Comparison of ENCODE assay signal across 25 mouse cellular contexts in the genomic region with DNA sequence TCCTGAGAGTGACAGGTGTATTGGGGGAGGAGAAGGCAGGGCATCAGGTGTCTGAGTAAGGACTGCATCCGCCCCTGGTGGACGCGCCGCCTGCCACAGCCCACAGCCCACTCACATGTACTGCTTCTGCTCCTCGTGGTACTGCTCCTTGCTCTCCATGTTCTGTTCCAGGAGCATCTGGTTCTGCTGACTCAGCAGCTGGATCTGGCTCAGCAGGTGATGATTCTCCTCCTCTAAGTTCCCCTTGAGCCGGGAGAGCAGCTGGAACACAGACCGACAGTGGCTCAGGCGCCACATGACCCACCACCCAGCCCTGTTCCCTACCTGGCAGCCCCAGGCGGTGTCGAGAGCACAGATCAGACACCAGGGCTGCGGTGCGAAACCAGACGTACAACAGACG. TPM values are rescaled to one million over a fixed set of nuclear protein-coding genes. Genes with fewer than 3 reads are reported as not detected.
DNase-seq lines count a peak whose midpoint lies in the region; ATAC-seq and TF ChIP-seq lines count a peak whose summit lies in the region.
"Had no signal": no experiment of that assay in that cellular context is flagged by ENCODE, and none has a peak within 500 bp of the region (broad histone marks: within the 10 kb centered on the region; RNA-seq: fewer than 3 reads in every experiment).

No protein-coding gene starts in this region.

- ATAC-seq in heart, embryonic 12.5 days (ENCODE audit: insufficient number of reproducible peaks, low FRiP score), result no peak
- ATAC-seq: activated CD4-positive, CD25-positive, alpha-beta regulatory T cell, adult 4 months; CD4-positive, CD25-positive, alpha-beta regulatory T cell, adult 4 months; Patski had no signal

- TF ChIP-seq EP300 in CH12.LX (IDR thresholded peaks at IDR 0.05; ENCODE audit: low read length), result no peak
- TF ChIP-seq EP300 in MEL (IDR thresholded peaks at IDR 0.05; ENCODE audit: low read depth in 1 of 2, low read length in 2 of 2), result no peak

- TF ChIP-seq RAD21 in CH12.LX (IDR thresholded peaks at IDR 0.05; ENCODE audit: low read depth, low read length) (no peak), MEL (IDR thresholded peaks at IDR 0.05; ENCODE audit: low read depth, low read length) (no peak)

- H3K27ac ChIP-seq in CH12.LX (ENCODE audit: insufficient read depth, low read depth), result no peak overlapping the region
- H3K27ac ChIP-seq in ES-E14 (ENCODE audit: insufficient read depth, low read depth, low read length, poor library complexity, severe bottlenecking), result no peak overlapping the region
- H3K27ac ChIP-seq in MEL (ENCODE audit: control insufficient read depth, low read depth, low read length), result no peak overlapping the region
- H3K27ac ChIP-seq in heart, embryonic 12.5 days (ENCODE audit: poor library complexity, severe bottlenecking), result no peak overlapping the region

- no peak for DNase-seq in CH12.LX (ENCODE audit: extremely low read depth)
- no peak for DNase-seq in ES-E14 (ENCODE audit: low read depth, low spot score)
- DNase-seq in MEL (ENCODE audit: low read depth, low spot score), result no peak
- DNase-seq in R1 (ENCODE audit: low read depth, low spot score), result peak; percentile 22
- DNase-seq in urinary bladder, postnatal 4 days (ENCODE audit: low spot score in 2 of 2), result no peak
- no peak for DNase-seq in layer of hippocampus, postnatal 36 days
- DNase-seq in testis, postnatal 14 days (ENCODE audit: low spot score), result no peak
- DNase-seq: adrenal gland, adult 2 months; adrenal gland, adult 8-10 months; adrenal gland, postnatal 10 days; adrenal gland, postnatal 14 days; adrenal gland, postnatal 25 days; adrenal gland, postnatal 36 days; B cell, adult 2 months; cerebellum, adult 11 months; cerebellum, adult 11-12 months; cerebellum, adult 18-20 months; cerebellum, adult 2 months; cerebellum, adult 8-10 months; cerebellum, adult 9-10 months had no signal

- TF ChIP-seq CTCF in CH12.LX (conservative IDR thresholded peaks at IDR 0.05 in 1 of 2, IDR thresholded peaks at IDR 0.05 in 1 of 2; ENCODE audit: low read depth in 2 of 2, low read length in 2 of 2), result no peak
- no peak for TF ChIP-seq CTCF in MEL (IDR thresholded peaks at IDR 0.05 in 2 of 3, conservative IDR thresholded peaks at IDR 0.05 in 1 of 3; ENCODE audit: control insufficient read depth in 1 of 3, insufficient read depth in 1 of 3, low read depth in 2 of 3, low read length in 3 of 3, poor library complexity in 1 of 3, severe bottlenecking in 1 of 3)

- no peaks in the 10 kb centered on the region for H3K27me3 ChIP-seq in CH12.LX (replicated peaks)
- no peaks in the 10 kb centered on the region for H3K27me3 ChIP-seq in MEL (ENCODE audit: control insufficient read depth in 1 of 2, insufficient read depth in 2 of 2, low read length in 2 of 2)
- peaks cover 4% of the 10 kb centered on the region; the same call in 1 of the 2 replicates for H3K27me3 ChIP-seq in heart, embryonic 12.5 days (replicated peaks)
- H3K27me3 ChIP-seq: Patski had no signal

- H3K9ac ChIP-seq in CH12.LX (ENCODE audit: insufficient read depth, low read depth) (no peak overlapping the region), ES-E14 (ENCODE audit: insufficient read depth, low read depth, low read length, poor library complexity, severe bottlenecking) (no peak overlapping the region), MEL (ENCODE audit: control insufficient read depth, low read depth, low read length, poor library complexity, severe bottlenecking) (no peak overlapping the region)
- H3K9ac ChIP-seq in heart, embryonic 12.5 days, result no peak overlapping the region

- H3K9me3 ChIP-seq in CH12.LX (replicated peaks; ENCODE audit: low read length), result peaks cover 14% of the 10 kb centered on the region
- H3K9me3 ChIP-seq in ES-E14 (ENCODE audit: control insufficient read depth, insufficient read depth, low read depth, low read length), result no peaks in the 10 kb centered on the region
- H3K9me3 ChIP-seq in MEL (replicated peaks; ENCODE audit: insufficient read depth, low read length), result no peaks in the 10 kb centered on the region
- H3K9me3 ChIP-seq in heart, embryonic 12.5 days (replicated peaks), result no peaks in the 10 kb centered on the region
- H3K9me3 ChIP-seq: G1E had no signal

- in situ Hi-C loops in CH12.LX (cut with MboI; ENCODE audit: low pct_ligation_motif_present, low pct_unique_long_range_greater_than_20kb, low sequenced_read_pairs) (no loop called here), ES-E14 (cut with MboI; ENCODE audit: low sequenced_read_pairs in 2 of 2, unreplicated experiment in 2 of 2) (no loop called here)

- no peak overlapping the region for H3K4me3 ChIP-seq in CH12.LX (replicated peaks in 1 of 3; ENCODE audit: low read depth in 2 of 3, low read length in 2 of 3, poor library complexity in 1 of 3)
- no peak overlapping the region for H3K4me3 ChIP-seq in ES-E14 (ENCODE audit: insufficient read depth in 1 of 2, low read depth in 1 of 2, low read length in 2 of 2, poor library complexity in 1 of 2, severe bottlenecking in 1 of 2)
- no peak overlapping the region for H3K4me3 ChIP-seq in MEL (ENCODE audit: control insufficient read depth in 1 of 2, insufficient read depth in 1 of 2, low read depth in 2 of 2, low read length in 2 of 2)
- H3K4me3 ChIP-seq in heart, embryonic 12.5 days, result no peak overlapping the region

- no peak overlapping the region for H3K4me2 ChIP-seq in CH12.LX (ENCODE audit: insufficient read depth, low read depth, poor library complexity, severe bottlenecking)
- H3K4me2 ChIP-seq in heart, embryonic 12.5 days, result no peak overlapping the region

- H3K36me3 ChIP-seq in CH12.LX (replicated peaks in 1 of 2; ENCODE audit: control insufficient read depth in 1 of 2, insufficient read depth in 1 of 2, low read length in 1 of 2) (peaks cover 82 to 95% of the 10 kb centered on the region in 2 experiments), ES-E14 (ENCODE audit: control insufficient read depth, insufficient read depth, low read length, poor library complexity, severe bottlenecking) (peaks cover 64% of the 10 kb centered on the region), MEL (ENCODE audit: control insufficient read depth in 1 of 2, insufficient read depth in 2 of 2, low read length in 2 of 2) (peaks cover 0 to 1% of the 10 kb centered on the region in 2 experiments; a peak in 2 of 4 replicates)
- no peaks in the 10 kb centered on the region for H3K36me3 ChIP-seq in heart, embryonic 12.5 days

- dilution Hi-C loops in CH12.LX (cut with MboI; ENCODE audit: extremely low pct_ligation_motif_present, extremely low pct_unique_long_range_greater_than_20kb, low sequenced_read_pairs), result no loop called here

- H3K4me1 ChIP-seq in CH12.LX (ENCODE audit: control insufficient read depth in 1 of 2, insufficient read depth in 2 of 2), result peaks cover 5 to 33% of the 10 kb centered on the region in 2 experiments
- H3K4me1 ChIP-seq in ES-E14 (ENCODE audit: control insufficient read depth in 2 of 2, insufficient read depth in 2 of 2, low read length in 2 of 2, poor library complexity in 1 of 2), result 0 out of 4 replicates have a peak, but pooled peaks cover 0 to 2% of the 10 kb centered on the region in 2 experiments
- H3K4me1 ChIP-seq in MEL (ENCODE audit: control insufficient read depth in 1 of 2, insufficient read depth in 2 of 2, low read length in 2 of 2), result no peaks in the 10 kb centered on the region
- H3K4me1 ChIP-seq in heart, embryonic 12.5 days (replicated peaks), result no peaks in the 10 kb centered on the region; the same call in 1 of the 2 replicates

- TF ChIP-seq POLR2A in CH12.LX (IDR thresholded peaks at IDR 0.05; ENCODE audit: low read depth, low read length) (no peak), MEL (IDR thresholded peaks at IDR 0.05; ENCODE audit: control insufficient read depth in 1 of 2, insufficient read depth in 1 of 2, low read depth in 1 of 2, low read length in 2 of 2, poor library complexity in 1 of 2) (no peak)

- no peaks in the 10 kb centered on the region for H3K79me2 ChIP-seq in CH12.LX (replicated peaks; ENCODE audit: control insufficient read depth, extremely low read depth, insufficient read depth, poor library complexity, severe bottlenecking)
- H3K79me2 ChIP-seq in MEL (ENCODE audit: control insufficient read depth, insufficient read depth, low read length, poor library complexity), result no peaks in the 10 kb centered on the region

- 94% methylated on average over 14 of the region's 14 CpGs for WGBS in heart, embryonic 12.5 days

TF ChIP-seq in CH12.LX, 34 proteins besides CTCF, POLR2A, EP300 and RAD21:
- TF ChIP-seq POLR2AphosphoS2 (IDR thresholded peaks at IDR 0.05; ENCODE audit: low read depth, low read length) (no peak), MAFK (IDR thresholded peaks at IDR 0.05; ENCODE audit: insufficient replicate concordance, low read length) (peak; percentile 85), JUN (IDR thresholded peaks at IDR 0.05; ENCODE audit: insufficient read depth, low read depth, low read length) (no peak)
TF ChIP-seq in CH12.LX: peak in this region for 1.

TF ChIP-seq in ES-E14, 5 proteins besides CTCF, POLR2A, EP300 and RAD21:
- TF ChIP-seq HCFC1 (IDR thresholded peaks at IDR 0.05; ENCODE audit: borderline replicate concordance, insufficient read depth, low read length) (no peak), MAFK (IDR thresholded peaks at IDR 0.05; ENCODE audit: insufficient read depth, low read depth, low read length) (peak; percentile 93), ZNF384 (IDR thresholded peaks at IDR 0.05; ENCODE audit: low read depth, low read length) (no peak), CHD2 (IDR thresholded peaks at IDR 0.05; ENCODE audit: low read depth, low read length) (no peak)
TF ChIP-seq in ES-E14: peak in this region for 1.

TF ChIP-seq in MEL, 35 proteins besides CTCF, POLR2A, EP300 and RAD21:
- TF ChIP-seq POLR2AphosphoS5 (IDR thresholded peaks at IDR 0.05; ENCODE audit: borderline replicate concordance, low read depth, low read length) (no peak), MAFK (IDR thresholded peaks at IDR 0.05; ENCODE audit: borderline replicate concordance, low read depth, low read length) (peak; percentile 51)

RNA-seq across cellular contexts. Expression of a gene that starts 23.7 kb away (rescaled TPM):
- total RNA-seq in CH12.LX (2012; rRNA removed), result 2.3 and 4.2 TPM in 2 replicates
- 1.2 TPM in 2 replicates for total RNA-seq in CH12.LX (2014; rRNA removed)
- 1.5 and 1.6 TPM in 2 replicates for polyA plus RNA-seq in CH12.LX (2012; ENCODE audit: insufficient read length, low read depth)
- 0.49 and 0.58 TPM in 2 replicates for total RNA-seq in ES-E14 (2012; rRNA removed)
- 0.04 TPM in 1 of 2 replicates, not detected in the other for total RNA-seq in MEL (2012; rRNA removed)
- polyA plus RNA-seq in MEL (2012; ENCODE audit: insufficient read depth in 1 of 2, insufficient read length in 2 of 2, low read depth in 1 of 2, low replicate concordance in 2 of 2, missing spikeins in 1 of 2), result not detected
- polyA plus RNA-seq in heart, embryonic 12.5 days (2016; fragmentation: Nextera tagmentation; extraction: Ambion mirVana), result 4.4 and 6.2 TPM in 2 replicates
- total RNA-seq in layer of hippocampus, postnatal 36 days (2021), result 10 to 100 TPM; 22.7 to 24.7 TPM
- polyA plus RNA-seq: G1E had no signal

Comparison
In these comparisons a context has a peak if more than half of its experiments do, and no peak if none do; other contexts are left out.
1. RNA of a gene that starts 23.7 kb away (total RNA-seq): 22.7 to 24.7 TPM in layer of hippocampus, postnatal 36 days; 1.2 to 4.2 TPM in CH12.LX, 0.49 to 0.58 TPM in ES-E14 and 0.04 TPM in MEL; every median in the first group is over 4 times any median in the second.